Mouse (Mus musculus): ENCODE data around the gene Eda. TPM values are rescaled to one million over a fixed set of nuclear protein-coding genes. Genes with fewer than 3 reads are reported as not detected.
"Not testable (repeated sequence)": the region's sequence is repeated elsewhere in the genome, so short reads cannot be mapped to it uniquely, and the experiment has no call there.

Gene Eda
- polyA plus RNA-seq, 1 experiment, result 1.9 TPM

DNA sequence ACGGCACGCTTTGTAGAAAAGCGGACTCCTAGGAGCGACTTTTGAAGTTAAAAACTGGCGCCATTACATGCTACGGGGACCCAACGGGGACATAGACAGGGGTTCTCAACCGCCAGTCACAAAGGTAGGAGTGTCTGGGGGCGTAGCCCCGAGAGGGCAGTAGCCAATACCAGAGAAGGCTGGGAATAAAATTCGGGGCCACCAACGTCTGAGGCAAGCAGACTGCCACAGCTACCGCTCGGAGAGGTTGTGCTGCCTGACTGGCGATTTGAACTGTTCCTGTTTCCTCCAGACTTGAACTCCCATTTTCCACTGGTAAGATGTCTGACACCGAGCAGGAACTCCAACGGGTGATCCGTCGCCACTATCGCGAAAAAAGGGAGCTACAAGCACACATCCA, 453.3 kb downstream of the Eda start, which contains the start of gene Otud6a:
Gene Otud6a (plus strand): TSS at position 321 of the 400 bp plus-strand sequence.
- Histone ChIP-seq H3K27ac (ENCODE audit: insufficient read depth, low read length) (no peak within 1 kb of the TSS), H3K4me1 (ENCODE audit: control insufficient read depth, insufficient read depth, low read length) (no peaks in the 10 kb centered on the region), H3K9ac (ENCODE audit: low read depth, poor library complexity, severe bottlenecking) (no peak within 1 kb of the TSS), H3K36me3 (ENCODE audit: control insufficient read depth, insufficient read depth, low read length, poor library complexity, severe bottlenecking) (no peaks in the 10 kb centered on the region), H3K9me3 (replicated peaks; ENCODE audit: control insufficient read depth, insufficient read depth, low read length, poor library complexity, severe bottlenecking) (no peaks in the 10 kb centered on the region), H3K4me3 (ENCODE audit: low read depth, low read length) (peak within 1 kb of the TSS; percentile 72), H3K27me3 (ENCODE audit: control insufficient read depth, insufficient read depth, low read length, poor library complexity, severe bottlenecking) (no peaks in the 10 kb centered on the region)
- TF ChIP-seq POLR2A (IDR thresholded peaks at IDR 0.05; ENCODE audit: insufficient read depth, low read length) (no peak), EP300 (IDR thresholded peaks at IDR 0.05; ENCODE audit: insufficient read depth, low read depth, low read length) (no peak), CTCF (IDR thresholded peaks at IDR 0.05; ENCODE audit: low read depth, low read length) (no peak)

DNA sequence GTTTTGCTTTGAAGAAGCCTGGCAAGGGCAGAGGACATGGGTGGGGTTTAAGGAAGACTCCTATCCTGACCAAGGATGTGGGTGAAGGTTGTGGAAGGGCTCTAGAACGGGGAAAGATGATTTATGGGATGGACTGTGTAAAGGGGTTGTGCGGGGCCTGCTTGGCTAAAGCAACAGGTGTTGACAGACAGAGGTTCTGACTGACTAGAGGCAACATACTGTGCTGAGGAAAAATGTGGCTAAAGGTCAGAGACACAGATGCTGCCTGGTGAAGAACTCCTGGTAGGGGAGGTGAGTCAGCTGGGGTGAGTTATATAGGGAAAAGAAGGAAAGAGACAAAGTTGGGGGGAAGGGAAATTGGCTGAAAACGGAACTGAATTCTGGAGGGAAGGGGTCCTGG, 456.9 kb downstream of the Eda start:
- no peaks in the 10 kb centered on the region for H3K4me1 ChIP-seq (ENCODE audit: control insufficient read depth, insufficient read depth, low read length)
- H3K9me3 ChIP-seq (replicated peaks; ENCODE audit: control insufficient read depth, insufficient read depth, low read length, poor library complexity, severe bottlenecking), result no peaks in the 10 kb centered on the region
- H3K27ac ChIP-seq (ENCODE audit: insufficient read depth, low read length), result no peak overlapping the region
- H3K27me3 ChIP-seq (ENCODE audit: control insufficient read depth, insufficient read depth, low read length, poor library complexity, severe bottlenecking), result no peaks in the 10 kb centered on the region
- H3K4me3 ChIP-seq (ENCODE audit: low read depth, low read length), result no peak overlapping the region
- H3K36me3 ChIP-seq (ENCODE audit: control insufficient read depth, insufficient read depth, low read length, poor library complexity, severe bottlenecking), result no peaks in the 10 kb centered on the region
- TF ChIP-seq POLR2A (IDR thresholded peaks at IDR 0.05; ENCODE audit: insufficient read depth, low read length) (no peak), CTCF (IDR thresholded peaks at IDR 0.05; ENCODE audit: low read depth, low read length) (no peak), EP300 (IDR thresholded peaks at IDR 0.05; ENCODE audit: insufficient read depth, low read depth, low read length) (no peak)
- no peak overlapping the region for H3K9ac ChIP-seq (ENCODE audit: low read depth, poor library complexity, severe bottlenecking)

DNA sequence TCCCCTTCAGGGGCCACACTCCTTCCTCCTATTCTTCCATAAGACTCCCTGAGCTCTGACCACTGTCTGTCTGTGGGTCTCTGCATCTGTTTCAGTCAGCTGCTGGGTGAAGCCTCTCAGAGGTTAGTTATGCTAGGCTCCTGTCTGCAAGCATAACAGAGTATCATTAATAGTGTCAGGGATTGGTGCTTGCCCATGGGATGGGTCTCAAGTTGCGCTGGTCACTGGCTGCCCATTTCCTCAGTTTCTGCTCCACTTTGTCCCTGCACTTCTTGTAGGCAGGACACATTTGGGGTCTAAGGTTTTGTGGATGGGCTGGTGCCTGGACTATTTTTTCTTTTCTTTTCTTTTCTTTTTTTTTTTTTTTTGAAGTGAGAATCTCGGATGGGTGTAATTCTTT, 467.2 kb downstream of the Eda start, which contains the start of gene Awat2:
Gene Awat2 (minus strand): TSS at position 101 of the 400 bp plus-strand sequence.
- H3K27ac ChIP-seq (ENCODE audit: insufficient read depth, low read length); H3K9me3 ChIP-seq (replicated peaks; ENCODE audit: control insufficient read depth, insufficient read depth, low read length, poor library complexity, severe bottlenecking); H3K4me1 ChIP-seq (ENCODE audit: control insufficient read depth, insufficient read depth, low read length); H3K4me3 ChIP-seq (ENCODE audit: low read depth, low read length); H3K9ac ChIP-seq (ENCODE audit: low read depth, poor library complexity, severe bottlenecking); H3K36me3 ChIP-seq (ENCODE audit: control insufficient read depth, insufficient read depth, low read length, poor library complexity, severe bottlenecking); H3K27me3 ChIP-seq (ENCODE audit: control insufficient read depth, insufficient read depth, low read length, poor library complexity, severe bottlenecking): not testable (repeated sequence)

DNA sequence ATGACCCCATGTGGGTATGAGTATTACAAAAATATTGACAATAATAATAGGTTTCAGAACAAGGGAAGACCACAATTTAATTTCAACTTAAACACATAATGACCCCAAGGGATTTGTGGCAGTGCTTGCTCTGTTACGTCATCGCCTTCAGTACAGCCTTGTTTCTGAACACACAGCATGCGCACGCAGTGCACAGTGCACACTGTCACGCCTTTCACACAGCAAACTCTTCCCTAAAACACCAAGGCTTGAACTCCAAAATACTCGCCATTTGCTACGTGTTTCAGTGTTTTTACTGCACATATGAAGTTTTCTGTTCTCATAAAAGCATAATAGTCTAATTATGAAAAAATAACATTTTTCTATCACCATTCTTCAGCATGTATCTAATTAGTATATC, 468.1 kb downstream of the Eda start:
- Histone ChIP-seq H3K27ac (ENCODE audit: insufficient read depth, low read length) (no peak overlapping the region), H3K36me3 (ENCODE audit: control insufficient read depth, insufficient read depth, low read length, poor library complexity, severe bottlenecking) (no peaks in the 10 kb centered on the region), H3K9me3 (replicated peaks; ENCODE audit: control insufficient read depth, insufficient read depth, low read length, poor library complexity, severe bottlenecking) (no peaks in the 10 kb centered on the region), H3K9ac (ENCODE audit: low read depth, poor library complexity, severe bottlenecking) (no peak overlapping the region), H3K27me3 (ENCODE audit: control insufficient read depth, insufficient read depth, low read length, poor library complexity, severe bottlenecking) (no peaks in the 10 kb centered on the region), H3K4me3 (ENCODE audit: low read depth, low read length) (no peak overlapping the region), H3K4me1 (ENCODE audit: control insufficient read depth, insufficient read depth, low read length) (no peaks in the 10 kb centered on the region)
- TF ChIP-seq POLR2A (IDR thresholded peaks at IDR 0.05; ENCODE audit: insufficient read depth, low read length) (no peak), EP300 (IDR thresholded peaks at IDR 0.05; ENCODE audit: insufficient read depth, low read depth, low read length) (no peak), CTCF (IDR thresholded peaks at IDR 0.05; ENCODE audit: low read depth, low read length) (no peak)

Other genes with a start within 250 kb of the Eda start
- gene Tmem28, start 154.6 kb upstream of the Eda start, polyA plus RNA-seq (2011; ENCODE audit: insufficient read depth, insufficient read length, low read depth, missing spikeins), result 2.6 and 2.9 TPM in 2 replicates